Mouse (Mus musculus) adrenal gland, postnatal 4 days (tissue): Measurements from ENCODE around the gene Hmgb2. TPM values are rescaled to one million over a fixed set of nuclear protein-coding genes. Genes with fewer than 3 reads are reported as not detected.

Experiments used
- DNase-seq, 2 experiments: peaks; one replicate each; pipeline ENCODE4 v3.0.0; 2021 to 2022; ENCODE audit warnings: low spot score in 2 of 2, mixed read lengths in 2 of 2
- total RNA-seq, 2 experiments: library from RNA; stranded (reverse); gene quantifications; 2 replicates each; pipeline ENCODE4 v1.2.3; 2021

Hmgb2 gene
- total RNA-seq, 2 experiments from 2014 or later = 172 to 189 TPM

GRCm38 (mm10) chr8:57552102-57553032, 40.7 kb downstream of the Hmgb2 start:
- no peak for DNase-seq

DNA sequence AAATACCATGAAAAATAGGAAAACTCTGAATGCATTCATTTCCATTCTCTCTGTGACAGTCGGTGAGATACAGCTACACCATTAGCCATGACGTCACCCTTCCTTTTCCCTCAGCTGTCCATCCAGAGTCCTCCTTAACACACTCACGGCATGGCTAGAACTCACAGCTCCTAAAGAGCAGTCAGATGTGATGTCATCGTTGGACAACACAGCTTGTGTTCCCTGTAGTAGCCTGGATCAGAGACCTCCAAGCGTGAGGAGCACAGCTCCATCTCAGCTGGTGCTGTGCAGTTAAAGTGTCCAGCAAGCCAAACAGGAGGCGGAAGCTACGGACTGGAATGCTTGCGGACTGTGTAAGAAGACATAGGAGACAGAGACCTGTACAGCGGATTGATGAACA, 49.2 kb downstream of the Hmgb2 start:
- no peak for DNase-seq

DNA sequence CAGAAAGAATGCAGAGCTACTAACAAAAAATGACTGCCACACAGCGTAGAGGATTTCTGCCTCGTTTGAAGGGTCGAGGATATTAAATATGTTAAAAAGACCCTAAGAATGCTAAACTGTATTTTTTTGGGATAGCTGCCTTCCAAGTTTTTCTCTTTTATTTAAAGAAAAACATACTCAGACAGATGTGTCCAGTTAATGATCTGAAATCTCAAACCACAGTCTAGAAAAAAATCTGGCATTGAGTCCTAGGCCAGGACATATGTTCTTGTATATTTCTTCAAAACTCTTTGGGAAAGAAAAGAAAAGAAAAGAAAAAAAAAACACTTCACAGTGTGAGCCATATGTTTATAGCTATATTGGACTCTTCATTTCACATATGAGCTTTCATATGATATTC, 51.0 kb downstream of the Hmgb2 start:
- DNase-seq = no peak

DNA sequence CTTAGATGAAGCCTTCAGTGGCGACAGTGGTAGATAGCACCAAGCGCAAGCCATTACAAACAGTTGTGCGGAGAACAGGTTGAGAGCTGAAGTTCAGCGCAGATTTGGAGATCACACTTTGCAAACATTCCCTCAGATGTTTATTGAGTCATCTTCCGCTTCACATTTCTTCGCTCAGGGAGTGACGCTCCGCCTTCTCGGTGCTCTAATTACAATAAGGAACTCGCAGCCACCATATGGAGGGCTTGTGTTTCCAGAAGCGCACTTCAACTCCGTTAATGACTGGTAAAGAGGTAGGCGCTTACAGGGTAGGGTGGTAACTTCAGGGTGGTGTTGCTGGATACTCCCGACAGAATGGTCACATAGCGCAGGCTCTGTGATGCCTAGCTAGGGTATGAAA, 52.0 kb downstream of the Hmgb2 start:
- no peak for DNase-seq

GRCm38 (mm10) chr8:57565039-57565438, 53.3 kb downstream of the Hmgb2 start:
- no peak for DNase-seq

Other genes starting within 250 kb of the Hmgb2 start
- 10 to 100 TPM; 59.6 to 63.5 TPM for gene Hand2, start 190.9 kb upstream of the Hmgb2 start, total RNA-seq
- 1 to 10 TPM; 1.5 to 1.9 TPM for gene Scrg1, start 56.0 kb upstream of the Hmgb2 start, total RNA-seq
- gene Sap30, start 24.0 kb upstream of the Hmgb2 start, total RNA-seq = 10 to 100 TPM; 15.6 to 15.9 TPM
- gene Galnt7, start 141.1 kb downstream of the Hmgb2 start, total RNA-seq = 10 to 100 TPM; 20.9 to 23.7 TPM